Mouse (Mus musculus) naive thymus-derived CD4-positive, alpha-beta T cell, adult 5 months (primary cell): ENCODE data around the gene Mtrf1. TPM values are rescaled to one million over a fixed set of nuclear protein-coding genes. Genes with fewer than 3 reads are reported as not detected.

Experiments used
- polyA plus RNA-seq: library from polyadenylated mRNA; unstranded; fragments of 100-300 nt; shearing (Covaris generic); gene quantifications from one replicate; pipeline ENCODE4 v1.2.1, GENCODE M21; 2017

The Mtrf1 gene
- polyA plus RNA-seq = 2.7 TPM

GRCm38 (mm10) chr14:79397321-79398122, at the start of gene Mtrf1:
TSS of gene Mtrf1 (plus strand) at chr14:79397772.

GRCm38 (mm10) chr14:79390265-79390926, 7.2 kb upstream of the Mtrf1 start, which contains the start of gene Naa16:
TSS of gene Naa16 (minus strand) at chr14:79390778.

DNA sequence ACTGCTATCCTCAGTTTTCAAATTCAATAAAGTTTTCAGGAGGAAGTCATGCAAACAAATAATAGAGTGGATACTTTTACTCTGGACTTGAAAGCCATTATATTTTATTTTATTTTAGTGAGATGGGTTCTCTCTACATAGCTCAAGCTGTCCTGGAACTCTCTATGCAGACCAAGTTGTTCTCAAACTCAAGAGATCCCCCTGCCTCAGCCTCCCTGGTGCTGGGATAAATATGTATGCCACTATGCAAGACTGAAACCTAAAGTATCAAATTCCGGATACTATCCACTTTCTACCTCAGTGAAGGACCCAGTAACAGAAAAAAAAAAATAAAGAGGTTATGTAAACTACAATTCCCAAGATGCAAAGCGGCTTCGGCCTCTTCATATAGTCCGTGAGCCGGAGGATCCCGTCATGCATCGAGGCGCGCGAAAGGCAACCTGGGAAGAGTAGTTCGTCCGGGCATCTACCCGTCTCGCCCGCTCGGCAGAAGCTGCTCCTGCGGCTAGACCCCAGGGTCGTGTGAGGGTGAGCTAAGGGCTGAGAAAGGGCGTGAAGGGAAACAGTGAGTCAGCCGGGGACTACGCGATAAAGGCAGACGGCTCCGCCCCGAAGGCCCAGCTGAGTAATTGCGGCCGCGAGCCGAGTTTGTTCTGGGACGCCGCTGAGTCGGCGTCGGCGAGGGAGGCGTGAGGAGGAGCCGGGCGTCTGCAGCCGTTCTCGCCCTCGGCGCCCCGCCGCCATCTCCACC, 28.6 kb downstream of the Mtrf1 start, which contains the start of gene Kbtbd7:
TSS of gene Kbtbd7 (plus strand) at position 533 of the 751 bp plus-strand sequence.

DNA sequence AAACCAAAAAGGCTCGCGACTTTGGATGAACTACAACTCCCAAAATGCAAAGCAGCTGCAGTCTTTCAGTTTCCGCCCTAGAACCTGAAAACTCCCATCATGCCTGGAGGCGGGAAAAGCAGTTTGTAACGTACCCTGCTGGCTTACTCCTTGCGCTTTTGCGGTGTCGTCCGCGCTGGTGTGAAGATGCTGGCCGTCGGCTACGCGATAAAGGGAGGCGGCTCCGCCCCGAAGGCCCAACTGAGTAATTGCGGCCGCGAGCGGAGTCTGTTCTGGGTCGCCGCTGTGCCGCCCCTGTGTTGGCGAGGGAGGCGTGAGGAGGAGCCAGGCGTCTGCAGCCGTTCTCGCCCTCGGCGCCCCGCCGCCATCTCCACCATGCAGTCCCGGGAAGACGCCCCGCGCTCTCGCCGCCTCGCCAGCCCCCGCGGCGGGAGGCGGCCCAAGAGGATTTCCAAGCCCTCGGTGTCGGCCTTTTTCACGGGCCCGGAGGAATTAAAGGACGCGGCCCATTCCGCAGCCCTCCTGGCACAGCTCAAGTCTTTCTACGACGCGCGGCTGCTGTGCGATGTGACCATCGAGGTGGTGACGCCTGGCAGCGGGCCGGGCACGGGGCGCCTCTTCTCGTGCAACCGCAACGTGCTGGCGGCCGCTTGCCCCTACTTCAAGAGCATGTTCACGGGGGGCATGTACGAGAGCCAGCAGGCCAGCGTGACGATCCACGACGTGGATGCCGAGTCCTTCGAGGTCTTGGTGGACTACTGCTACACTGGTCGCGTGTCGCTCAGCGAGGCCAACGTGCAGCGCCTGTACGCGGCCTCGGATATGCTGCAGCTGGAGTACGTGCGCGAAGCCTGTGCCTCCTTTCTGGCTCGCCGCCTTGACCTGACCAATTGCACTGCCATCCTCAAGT, 54.4 kb downstream of the Mtrf1 start, which contains the start of gene Kbtbd6:
TSS of gene Kbtbd6 (plus strand) at position 155 of the 910 bp plus-strand sequence.

Other genes starting within 250 kb of the Mtrf1 start
- not detected for gene Zfp957, start 150.4 kb upstream of the Mtrf1 start, polyA plus RNA-seq
- gene Rgcc, start 96.1 kb upstream of the Mtrf1 start, polyA plus RNA-seq = 349 TPM
- 50.3 TPM for gene Naa16, start 7.0 kb upstream of the Mtrf1 start, polyA plus RNA-seq
- 2.6 TPM for gene Kbtbd7, start 28.7 kb downstream of the Mtrf1 start, polyA plus RNA-seq
- gene Kbtbd6, start 54.1 kb downstream of the Mtrf1 start, polyA plus RNA-seq = 0.20 TPM
- gene Elf1, start 83.4 kb downstream of the Mtrf1 start, polyA plus RNA-seq = 494 TPM
- 43.5 TPM for gene Wbp4, start 83.7 kb downstream of the Mtrf1 start, polyA plus RNA-seq
- 136 TPM for gene Sugt1, start 189.9 kb downstream of the Mtrf1 start, polyA plus RNA-seq